Comparison of ENCODE assay signal across 28 mouse cellular contexts in genomic region chr14:23824937-23825336, GRCm38 (mm10).
DNase-seq lines count a peak whose midpoint lies in the region; ATAC-seq and TF ChIP-seq lines count a peak whose summit lies in the region.
"Had no signal": no experiment of that assay in that cellular context is flagged by ENCODE, and none has a peak within 500 bp of the region (broad histone marks: within the 10 kb centered on the region; RNA-seq: fewer than 3 reads in every experiment).

No protein-coding gene starts in this region.

- WGBS in hindbrain, postnatal 0 days = 80% methylated on average over 2 of the region's 2 CpGs
- WGBS in hindbrain, embryonic 12.5 days = 70% methylated on average over 2 of the region's 2 CpGs
- WGBS in liver, embryonic 11.5 days = 48% methylated on average over 2 of the region's 2 CpGs
- 30% methylated on average over 2 of the region's 2 CpGs for WGBS in liver, embryonic 16.5 days (ENCODE audit: insufficient replicate concordance)
- WGBS in kidney, embryonic 15.5 days = 83% methylated on average over 2 of the region's 2 CpGs

- H3K27ac ChIP-seq in hindbrain, postnatal 0 days = no peak overlapping the region
- H3K27ac ChIP-seq in hindbrain, embryonic 12.5 days = no peak overlapping the region
- H3K27ac ChIP-seq in liver, embryonic 11.5 days (ENCODE audit: low read depth, low read length) = no peak overlapping the region
- no peak overlapping the region for H3K27ac ChIP-seq in liver, embryonic 16.5 days (ENCODE audit: low read length)
- no peak overlapping the region for H3K27ac ChIP-seq in kidney, embryonic 15.5 days
- H3K27ac ChIP-seq: embryonic facial prominence, embryonic 12.5 days; forebrain, embryonic 15.5 days; limb, embryonic 12.5 days; liver, embryonic 15.5 days; stomach, embryonic 15.5 days had no signal

- no peak overlapping the region for H3K9ac ChIP-seq in hindbrain, postnatal 0 days (replicated peaks; ENCODE audit: low read length)
- no peak overlapping the region for H3K9ac ChIP-seq in hindbrain, embryonic 12.5 days
- no peak overlapping the region for H3K9ac ChIP-seq in liver, embryonic 11.5 days (ENCODE audit: low read depth, low read length)
- no peak overlapping the region for H3K9ac ChIP-seq in liver, embryonic 16.5 days (ENCODE audit: low read depth, low read length)
- H3K9ac ChIP-seq in kidney, embryonic 15.5 days = no peak overlapping the region
- H3K9ac ChIP-seq: embryonic facial prominence, embryonic 12.5 days; forebrain, embryonic 15.5 days; limb, embryonic 12.5 days; liver, embryonic 15.5 days; stomach, embryonic 15.5 days had no signal

- no peak for TF ChIP-seq CTCF in hindbrain, postnatal 0 days (IDR thresholded peaks at IDR 0.05; ENCODE audit: low read depth)

- H3K4me3 ChIP-seq in hindbrain, postnatal 0 days (ENCODE audit: low read length) = no peak overlapping the region
- no peak overlapping the region for H3K4me3 ChIP-seq in hindbrain, embryonic 12.5 days
- no peak overlapping the region for H3K4me3 ChIP-seq in liver, embryonic 11.5 days (ENCODE audit: low read depth, low read length)
- H3K4me3 ChIP-seq in liver, embryonic 16.5 days (ENCODE audit: low read depth, low read length) = no peak overlapping the region
- H3K4me3 ChIP-seq in kidney, embryonic 15.5 days (replicated peaks) = no peak overlapping the region
- H3K4me3 ChIP-seq: embryonic facial prominence, embryonic 12.5 days; forebrain, embryonic 15.5 days; gastrocnemius, adult 2 months; limb, embryonic 12.5 days; liver, embryonic 15.5 days; stomach, embryonic 15.5 days had no signal

- no peaks in the 10 kb centered on the region for H3K27me3 ChIP-seq in hindbrain, postnatal 0 days (ENCODE audit: insufficient read depth, low read length)
- no peaks in the 10 kb centered on the region for H3K27me3 ChIP-seq in hindbrain, embryonic 12.5 days
- no peaks in the 10 kb centered on the region for H3K27me3 ChIP-seq in liver, embryonic 11.5 days (replicated peaks; ENCODE audit: control insufficient read depth, insufficient read depth, low read length)
- H3K27me3 ChIP-seq in liver, embryonic 16.5 days (ENCODE audit: control insufficient read depth, insufficient read depth, low read depth, low read length) = no peaks in the 10 kb centered on the region
- H3K27me3 ChIP-seq in kidney, embryonic 15.5 days = 0 out of 2 replicates have a peak, but pooled peaks cover 7% of the 10 kb centered on the region
- H3K27me3 ChIP-seq: embryonic facial prominence, embryonic 12.5 days; forebrain, embryonic 15.5 days; liver, embryonic 15.5 days; stomach, embryonic 15.5 days had no signal

- no peaks in the 10 kb centered on the region for H3K36me3 ChIP-seq in hindbrain, postnatal 0 days (ENCODE audit: insufficient read depth, low read length)
- no peaks in the 10 kb centered on the region for H3K36me3 ChIP-seq in hindbrain, embryonic 12.5 days
- H3K36me3 ChIP-seq in liver, embryonic 11.5 days (ENCODE audit: control insufficient read depth, insufficient read depth, low read length) = no peaks in the 10 kb centered on the region
- H3K36me3 ChIP-seq in liver, embryonic 16.5 days (ENCODE audit: control insufficient read depth, insufficient read depth) = no peaks in the 10 kb centered on the region
- H3K36me3 ChIP-seq in kidney, embryonic 15.5 days = no peaks in the 10 kb centered on the region
- H3K36me3 ChIP-seq: embryonic facial prominence, embryonic 12.5 days; forebrain, embryonic 15.5 days; limb, embryonic 12.5 days; liver, embryonic 15.5 days; stomach, embryonic 15.5 days had no signal

- H3K4me2 ChIP-seq in hindbrain, postnatal 0 days (ENCODE audit: low read depth, low read length) = no peak overlapping the region
- H3K4me2 ChIP-seq in hindbrain, embryonic 12.5 days (replicated peaks) = no peak overlapping the region
- no peak overlapping the region for H3K4me2 ChIP-seq in liver, embryonic 11.5 days
- H3K4me2 ChIP-seq in liver, embryonic 16.5 days (ENCODE audit: low read depth, low read length) = no peak overlapping the region
- H3K4me2 ChIP-seq in kidney, embryonic 15.5 days = no peak overlapping the region
- H3K4me2 ChIP-seq: embryonic facial prominence, embryonic 12.5 days; forebrain, embryonic 15.5 days; heart, embryonic 11.5 days; limb, embryonic 12.5 days; liver, embryonic 15.5 days; midbrain, embryonic 11.5 days; stomach, embryonic 15.5 days had no signal

- 0 out of 2 replicates have a peak, but pooled peaks have one; percentile 12 for ATAC-seq in hindbrain, postnatal 0 days
- ATAC-seq in hindbrain, embryonic 12.5 days (ENCODE audit: low FRiP score) = no peak
- no peak for ATAC-seq in liver, embryonic 11.5 days (replicated peaks; ENCODE audit: low FRiP score)
- ATAC-seq in liver, embryonic 16.5 days (ENCODE audit: low read depth) = peak; percentile 54
- no peak for ATAC-seq in kidney, embryonic 15.5 days (replicated peaks; ENCODE audit: low FRiP score)
- ATAC-seq: activated CD4-positive, CD25-positive, alpha-beta regulatory T cell, adult 4 months; forebrain, embryonic 15.5 days; intestine, embryonic 16.5 days had no signal

- peaks cover 4% of the 10 kb centered on the region; the same call in 1 of the 2 replicates for H3K4me1 ChIP-seq in hindbrain, postnatal 0 days (ENCODE audit: insufficient read depth, low read length)
- no peaks in the 10 kb centered on the region for H3K4me1 ChIP-seq in hindbrain, embryonic 12.5 days
- no peaks in the 10 kb centered on the region for H3K4me1 ChIP-seq in liver, embryonic 11.5 days (replicated peaks; ENCODE audit: control insufficient read depth, insufficient read depth, low read length)
- no peaks in the 10 kb centered on the region for H3K4me1 ChIP-seq in liver, embryonic 16.5 days (ENCODE audit: control insufficient read depth, low read depth, low read length)
- no peaks in the 10 kb centered on the region for H3K4me1 ChIP-seq in kidney, embryonic 15.5 days
- H3K4me1 ChIP-seq: embryonic facial prominence, embryonic 12.5 days; forebrain, embryonic 15.5 days; limb, embryonic 12.5 days; liver, embryonic 15.5 days; stomach, embryonic 15.5 days had no signal

- no peaks in the 10 kb centered on the region for H3K9me3 ChIP-seq in hindbrain, postnatal 0 days (ENCODE audit: low read length)
- H3K9me3 ChIP-seq in hindbrain, embryonic 12.5 days (replicated peaks) = no peaks in the 10 kb centered on the region
- H3K9me3 ChIP-seq in liver, embryonic 11.5 days (ENCODE audit: control insufficient read depth, low read length) = no peaks in the 10 kb centered on the region
- H3K9me3 ChIP-seq in liver, embryonic 16.5 days (replicated peaks; ENCODE audit: control insufficient read depth, low read length) = no peaks in the 10 kb centered on the region
- H3K9me3 ChIP-seq in kidney, embryonic 15.5 days (replicated peaks) = no peaks in the 10 kb centered on the region
- H3K9me3 ChIP-seq: embryonic facial prominence, embryonic 12.5 days; forebrain, embryonic 15.5 days; limb, embryonic 12.5 days; liver, embryonic 15.5 days; stomach, embryonic 15.5 days had no signal

- no peak for DNase-seq in hindbrain, postnatal 0 days (ENCODE audit: low spot score)
- peak; percentile 4 for DNase-seq in liver
- DNase-seq in liver, embryonic 11.5 days (ENCODE audit: low spot score) = no peak
- peak; percentile 61 for DNase-seq in brain, adult 2 months (ENCODE audit: low read depth, low spot score)
- DNase-seq: adrenal gland, adult 2 months; adrenal gland, postnatal 36 days; B cell, adult 2 months; cerebellum, adult 8-10 months; cerebellum, postnatal 25 days; embryo, embryonic 11 days; gastrocnemius, adult 2 months; kidney, adult 8-10 months; kidney, postnatal 10 days; lung, postnatal 36 days; right cerebral cortex, postnatal 25 days; thymus, postnatal 14 days had no signal

Comparison
In these comparisons a context has a peak if more than half of its experiments do, and no peak if none do; other contexts are left out.
1. ATAC-seq: peak in hindbrain, postnatal 0 days (single experiment) and liver, embryonic 16.5 days (single experiment); none in hindbrain, embryonic 12.5 days (single experiment), liver, embryonic 11.5 days (single experiment) and kidney, embryonic 15.5 days (single experiment).
2. DNase-seq: peak in liver (single experiment) and brain, adult 2 months (single experiment); none in hindbrain, postnatal 0 days (single experiment) and liver, embryonic 11.5 days (single experiment).